Mouse (Mus musculus) inflammation-experienced regulatory T-cells (primary cell): ENCODE results near the gene Gprc5d. TPM values are rescaled to one million over a fixed set of nuclear protein-coding genes. Genes with fewer than 3 reads are reported as not detected.

Source experiments
- polyA plus RNA-seq, 2 experiments: library from polyadenylated mRNA; unstranded; fragments of 100-300 nt; shearing (Covaris generic); gene quantifications; one replicate each; pipeline ENCODE4 v1.2.1; 2017

Gene Gprc5d
- not detected for polyA plus RNA-seq

GRCm38 (mm10) chr6:135118183-135118582 lies at the start of gene Gprc5d:
Gprc5d (minus strand) TSS chr6:135118283.

GRCm38 (mm10) chr6:135065236-135065957 lies 52.7 kb downstream of the Gprc5d start, which contains the start of gene Gprc5a:
Gprc5a (plus strand) TSS chr6:135065651.

Other genes with a start within 250 kb of the Gprc5d start
- gene Gpr19, start 219.7 kb downstream of the Gprc5d start, polyA plus RNA-seq = 1 to 10 TPM; 8.2 to 8.6 TPM
- 10 to 100 TPM; 21.2 to 31.8 TPM for gene Cdkn1b, start 197.9 kb downstream of the Gprc5d start, polyA plus RNA-seq
- under 1 TPM in 1 of 2 experiments, not detected in 1; 0.63 TPM for gene Apold1, start 136.6 kb downstream of the Gprc5d start, polyA plus RNA-seq
- 100 to 1,000 TPM; 132 to 156 TPM for gene Ddx47, start 106.7 kb downstream of the Gprc5d start, polyA plus RNA-seq
- under 1 TPM in 1 of 2 experiments, not detected in 1; 0.19 TPM for gene Gprc5a, start 52.6 kb downstream of the Gprc5d start, polyA plus RNA-seq
- 10 to 100 TPM; 15.3 to 18.5 TPM for gene Fam234b, start 79.7 kb upstream of the Gprc5d start, polyA plus RNA-seq
- gene Hebp1, start 79.7 kb upstream of the Gprc5d start, polyA plus RNA-seq = not detected
- not detected for gene Gsg1, start 136.1 kb upstream of the Gprc5d start, polyA plus RNA-seq
- not detected for gene Pbp2, start 192.1 kb upstream of the Gprc5d start, polyA plus RNA-seq
- gene Emp1, start 244.3 kb upstream of the Gprc5d start, polyA plus RNA-seq = 1 to 10 TPM in 1 of 2 experiments, under 1 TPM in 1; 0.78 to 7.6 TPM